Mouse (Mus musculus) hindbrain, embryonic 16.5 days (tissue): Measurements from ENCODE around the gene Gm17622. TPM values are rescaled to one million over a fixed set of nuclear protein-coding genes. Genes with fewer than 3 reads are reported as not detected.

ENCODE experiments used
- ATAC-seq: fragments of 200-750 bp; cut with Nextera tagmentation; 2 replicates; pipeline ENCODE4 v1.8.0; 2017; ENCODE audit warnings: moderate TSS enrichment, moderate library complexity
- H3K27ac ChIP-seq: fragments of 300-500 bp; sonication (generic); 2 replicates; pipeline ENCODE4 v1.5.1; 2014; ENCODE audit warnings: low read depth, mild to moderate bottlenecking, control low read depth, low read length, moderate library complexity
- H3K27me3 ChIP-seq: fragments of 300-500 bp; sonication (generic); replicated peaks from 2 replicates; pipeline ENCODE4 v1.6.1; 2014; ENCODE audit warnings: low read length; ENCODE audit not compliant: control insufficient read depth, insufficient read depth
- H3K36me3 ChIP-seq: fragments of 300-500 bp; sonication (generic); 2 replicates; pipeline ENCODE4 v1.6.1; 2014; ENCODE audit warnings: mild to moderate bottlenecking, low read length, moderate library complexity, mixed read lengths; ENCODE audit not compliant: control insufficient read depth, insufficient read depth
- H3K4me1 ChIP-seq: fragments of 300-500 bp; sonication (generic); 2 replicates; pipeline ENCODE4 v1.6.1; 2014; ENCODE audit warnings: low read depth, low read length; ENCODE audit not compliant: control insufficient read depth, insufficient read depth
- H3K4me2 ChIP-seq: fragments of 300-500 bp; sonication (generic); 2 replicates; pipeline ENCODE4 v1.6.1; 2014; ENCODE audit warnings: mild to moderate bottlenecking, low read length, control low read depth, moderate library complexity
- H3K4me3 ChIP-seq: fragments of 300-500 bp; sonication (generic); 2 replicates; pipeline ENCODE4 v1.5.1; 2014; ENCODE audit warnings: mild to moderate bottlenecking, low read length, control low read depth, moderate library complexity
- H3K9ac ChIP-seq: fragments of 300-500 bp; sonication (generic); 2 replicates; pipeline ENCODE4 v1.6.1; 2014; ENCODE audit warnings: low read depth, mild to moderate bottlenecking, control low read depth, low read length, moderate library complexity
- H3K9me3 ChIP-seq: fragments of 300-500 bp; sonication (generic); 2 replicates; pipeline ENCODE4 v1.6.1; 2014; ENCODE audit warnings: mild to moderate bottlenecking, low read length, moderate library complexity; ENCODE audit not compliant: control insufficient read depth
- WGBS: fragments of 180-500 bp; shearing (Covaris S2); extraction: QIAGEN DNeasy Blood & Tissue Kit; methylation state at CpG from one replicate; pipeline ENCODE4 v1.1.7; 2014; 5-methylcytosine and 5-hydroxymethylcytosine counted together
- polyA plus RNA-seq: library from polyadenylated mRNA; unstranded; fragments of >200 nt; fragmentation: Nextera tagmentation; extraction: Ambion mirVana; gene quantifications from 2 replicates; pipeline ENCODE4 v1.2.1, GENCODE M21; 2015

The Gm17622 gene
- polyA plus RNA-seq, 1 experiment from 2014 or later: not detected

- Histone ChIP-seq H3K4me1 (peaks cover 2% of the 10 kb centered on the region; the same call in 1 of the 2 replicates), H3K27ac (no peak overlapping the region), H3K4me3 (no peak overlapping the region), H3K36me3 (no peaks in the 10 kb centered on the region), H3K27me3 (no peaks in the 10 kb centered on the region), H3K9me3 (no peaks in the 10 kb centered on the region), H3K9ac (no peak overlapping the region), H3K4me2 (no peak overlapping the region)
- 83% methylated on average over 5 of the region's 5 CpGs for WGBS
- no peak for ATAC-seq
Observed at GRCm38 (mm10) chr13:96536821-96537572, 46.5 kb downstream of the Gm17622 start.

GRCm38 (mm10) chr13:96538103-96538502 lies 47.6 kb downstream of the Gm17622 start:
- ATAC-seq: no peak
- Histone ChIP-seq H3K27ac (no peak overlapping the region), H3K4me1 (peaks cover 2% of the 10 kb centered on the region; the same call in 1 of the 2 replicates), H3K36me3 (no peaks in the 10 kb centered on the region), H3K4me2 (no peak overlapping the region), H3K4me3 (no peak overlapping the region), H3K9ac (no peak overlapping the region), H3K9me3 (no peaks in the 10 kb centered on the region), H3K27me3 (no peaks in the 10 kb centered on the region)
- 87% methylated on average over 3 of the region's 3 CpGs for WGBS

Other genes with a start within 250 kb of the Gm17622 start
- gene Poc5, start 102.4 kb upstream of the Gm17622 start, polyA plus RNA-seq: 16.4 and 19.0 TPM in 2 replicates
- 0.55 TPM in 1 of 2 replicates, not detected in the other for gene Ankdd1b, start 19.5 kb upstream of the Gm17622 start, polyA plus RNA-seq
- 7.4 and 7.9 TPM in 2 replicates for gene Polk, start 51.8 kb downstream of the Gm17622 start, polyA plus RNA-seq
- 7.5 and 7.6 TPM in 2 replicates for gene Col4a3bp, start 51.9 kb downstream of the Gm17622 start, polyA plus RNA-seq
- gene Hmgcr, start 180.2 kb downstream of the Gm17622 start, polyA plus RNA-seq: 160 and 179 TPM in 2 replicates